Comparison of ENCODE assay signal across 33 mouse cellular contexts in genomic region chr6:137766177-137766576, GRCm38 (mm10).
"Had no signal": no experiment of that assay in that cellular context is flagged by ENCODE, and none has a peak within 500 bp of the region (broad histone marks: within the 10 kb centered on the region; RNA-seq: fewer than 3 reads in every experiment).

No protein-coding gene starts in this region.

- H3K27me3 ChIP-seq: heart, embryonic 12.5 days; heart, embryonic 13.5 days; heart, embryonic 15.5 days; hindbrain, embryonic 12.5 days; hindbrain, embryonic 13.5 days; hindbrain, embryonic 15.5 days; intestine, embryonic 15.5 days; kidney, embryonic 15.5 days had no signal

- H3K27ac ChIP-seq: heart, embryonic 13.5 days; heart, embryonic 15.5 days; hindbrain, embryonic 10.5 days; hindbrain, embryonic 12.5 days; hindbrain, embryonic 13.5 days; hindbrain, embryonic 14.5 days; hindbrain, embryonic 15.5 days; hindbrain, postnatal 0 days; intestine, embryonic 15.5 days; kidney, embryonic 15.5 days; kidney, postnatal 0 days; layer of hippocampus, adult 2 months; left cerebral cortex, adult 2 months had no signal

- H3K4me1 ChIP-seq: hindbrain, embryonic 13.5 days; hindbrain, embryonic 15.5 days; intestine, embryonic 15.5 days had no signal

- H3K36me3 ChIP-seq: heart, embryonic 12.5 days; heart, embryonic 13.5 days; heart, embryonic 15.5 days; hindbrain, embryonic 10.5 days; hindbrain, embryonic 12.5 days; hindbrain, embryonic 13.5 days; hindbrain, embryonic 15.5 days; intestine, embryonic 15.5 days; kidney, embryonic 15.5 days had no signal

- DNase-seq: heart, postnatal 10 days; heart, postnatal 14 days; heart, postnatal 36 days; heart, postnatal 4 days; kidney, adult 11 months; kidney, adult 18-20 months; kidney, adult 2 months; kidney, adult 8-10 months; kidney, adult 9 months; kidney, postnatal 10 days; kidney, postnatal 14 days; kidney, postnatal 25 days; kidney, postnatal 36 days; kidney, postnatal 4 days; layer of hippocampus, adult 9-11 months; layer of hippocampus, postnatal 36 days had no signal

- ATAC-seq: hindbrain, embryonic 16.5 days; hindbrain, postnatal 0 days; intestine, embryonic 15.5 days; intestine, embryonic 16.5 days; intestine, postnatal 0 days had no signal

- H3K9me3 ChIP-seq: heart, embryonic 12.5 days; heart, embryonic 13.5 days; heart, embryonic 15.5 days; hindbrain, embryonic 10.5 days; hindbrain, embryonic 12.5 days; hindbrain, embryonic 13.5 days; hindbrain, embryonic 15.5 days; intestine, embryonic 15.5 days; kidney, embryonic 15.5 days had no signal

- H3K4me3 ChIP-seq: heart, embryonic 12.5 days; heart, embryonic 13.5 days; heart, embryonic 15.5 days; hindbrain, embryonic 10.5 days; hindbrain, embryonic 12.5 days; hindbrain, embryonic 13.5 days; hindbrain, embryonic 15.5 days; intestine, embryonic 15.5 days; kidney, embryonic 15.5 days; layer of hippocampus, adult 2 months; left cerebral cortex, adult 2 months had no signal
